Mouse (Mus musculus): ENCODE measurements around the gene Leng9.

Gene Leng9

GRCm38 (mm10) chr7:4122783-4123182, 27.4 kb downstream of the Leng9 start:
- DNase-seq, result no peak

- no peak for DNase-seq
Measured at GRCm38 (mm10) chr7:4122076-4122768, 28.0 kb downstream of the Leng9 start.

GRCm38 (mm10) chr7:4119976-4120921, 29.9 kb downstream of the Leng9 start:
- no peak for DNase-seq

- DNase-seq, result no peak
Measured at GRCm38 (mm10) chr7:4119344-4119902, 30.8 kb downstream of the Leng9 start, which contains the start of gene Ttyh1. Ttyh1 (plus strand) TSS chr7:4119408.

- no peak for DNase-seq
Measured at GRCm38 (mm10) chr7:4117050-4117814, 32.9 kb downstream of the Leng9 start.

GRCm38 (mm10) chr7:4111766-4112165, 38.4 kb downstream of the Leng9 start:
- DNase-seq, result no peak

- peak; percentile 73 for DNase-seq
Measured at GRCm38 (mm10) chr7:4103411-4103810, 46.8 kb downstream of the Leng9 start.

GRCm38 (mm10) chr7:4101144-4101543, 49.0 kb downstream of the Leng9 start:
- no peak for DNase-seq

- no peak for DNase-seq
Measured at GRCm38 (mm10) chr7:4098832-4099231, 51.3 kb downstream of the Leng9 start.

GRCm38 (mm10) chr7:4098301-4098700, 51.9 kb downstream of the Leng9 start:
- no peak for DNase-seq

Measured in lung, postnatal 36 days (tissue).